Mouse (Mus musculus) CH12.LX (cell line): Measurements from ENCODE around the gene Dnaaf5.

Experiments used
- GABPA ChIP-seq: IDR thresholded peaks from 2 replicates; pipeline ENCODE4 v1.6.1; 2012; ENCODE audit warnings: low read depth, low read length, improper control_type of control experiment, inconsistent platforms; ENCODE audit not compliant: insufficient replicate concordance
- HCFC1 ChIP-seq: IDR thresholded peaks from 2 replicates; pipeline ENCODE4 v1.6.1; 2012; ENCODE audit warnings: low read depth, mild to moderate bottlenecking, inconsistent platforms, low read length, improper control_type of control experiment
- TBP ChIP-seq: conservative IDR thresholded peaks from 2 replicates; pipeline ENCODE4 v1.6.1; 2011; ENCODE audit warnings: low read depth, low read length, improper control_type of control experiment
- ZC3H11A ChIP-seq: IDR thresholded peaks from 2 replicates; pipeline ENCODE4 v1.6.1; 2012; ENCODE audit warnings: low read depth, mild to moderate bottlenecking, inconsistent platforms, low read length, improper control_type of control experiment

- TF ChIP-seq ZC3H11A (no peak), GABPA (no peak), TBP (no peak), HCFC1 (no peak)
These were observed 39.7 kb upstream of the Dnaaf5 start for GRCm38 (mm10) chr5:139110140-139110855.
